Mouse (Mus musculus) olfactory bulb, adult 2 months (tissue): Measurements from ENCODE around the gene Tesk2. TPM values are rescaled to one million over a fixed set of nuclear protein-coding genes. Genes with fewer than 3 reads are reported as not detected.
"Not testable (repeated sequence)": the region's sequence is repeated elsewhere in the genome, so short reads cannot be mapped to it uniquely, and the experiment has no call there.

Source experiments
- H3K27ac ChIP-seq: fragments of 200-500 bp; 2 replicates; pipeline ENCODE4 v1.5.1; 2012; ENCODE audit warnings: low read depth, low read length; ENCODE audit not compliant: insufficient read depth
- H3K4me1 ChIP-seq: fragments of 200-500 bp; 2 replicates; pipeline ENCODE4 v1.6.1; 2012; ENCODE audit warnings: low read length; ENCODE audit not compliant: control insufficient read depth, insufficient read depth
- H3K4me3 ChIP-seq: fragments of 200-500 bp; 2 replicates; pipeline ENCODE4 v1.5.1; 2012; ENCODE audit warnings: mild to moderate bottlenecking, low read depth, low read length, moderate library complexity; ENCODE audit not compliant: insufficient read depth
- CTCF ChIP-seq: fragments of 200-500 bp; IDR thresholded peaks from 2 replicates; pipeline ENCODE4 v1.5.1; 2012; ENCODE audit warnings: low read depth, mild to moderate bottlenecking, low read length, moderate library complexity; ENCODE audit not compliant: insufficient read depth
- POLR2A ChIP-seq: fragments of 200-500 bp; IDR thresholded peaks from 2 replicates; pipeline ENCODE4 v1.6.1; 2012; ENCODE audit warnings: mild to moderate bottlenecking, low read depth, low read length, moderate library complexity; ENCODE audit not compliant: insufficient read depth
- WGBS: fragments of 180-500 bp; shearing (Covaris S2); methylation state at CpG from one replicate; pipeline ENCODE4 v1.1.7; 2018; 5-methylcytosine and 5-hydroxymethylcytosine counted together
- polyA plus RNA-seq: library from polyadenylated mRNA; stranded (reverse); fragments of >200 nt; gene quantifications from 2 replicates; pipeline ENCODE4 v1.2.4, GENCODE M21; 2012; ENCODE audit warnings: low replicate concordance; ENCODE audit not compliant: missing spikeins, insufficient read depth, insufficient read length

Gene Tesk2
- polyA plus RNA-seq, 1 experiment = not detected

DNA sequence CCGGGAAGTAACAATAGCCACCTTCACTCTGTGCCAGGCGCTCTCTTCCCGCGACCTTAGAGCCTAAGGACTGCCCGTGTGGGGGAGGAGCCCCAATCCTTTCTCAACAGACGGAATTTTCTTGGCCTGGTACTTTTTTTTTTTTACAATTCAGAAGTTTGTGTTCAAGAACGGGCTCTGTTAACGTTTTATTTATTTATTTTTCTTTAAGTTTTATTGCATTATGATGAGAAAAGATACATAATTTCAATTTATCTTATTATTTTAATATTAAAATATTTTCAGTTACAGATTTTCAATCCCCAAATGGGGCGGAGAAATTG lies 100.9 kb downstream of the Tesk2 start, which contains the start of gene Hpdl:
Gene Hpdl (minus strand): TSS at position 14 of the 323 bp plus-strand sequence.
- no peak within 1 kb of the TSS for H3K27ac ChIP-seq
- peaks cover 12% of the 10 kb centered on the region for H3K4me1 ChIP-seq
- no peak for TF ChIP-seq POLR2A
- no peak for TF ChIP-seq CTCF
- peak within 1 kb of the TSS; percentile 51 for H3K4me3 ChIP-seq
- 17% methylated on average over 9 of the region's 9 CpGs for WGBS

DNA sequence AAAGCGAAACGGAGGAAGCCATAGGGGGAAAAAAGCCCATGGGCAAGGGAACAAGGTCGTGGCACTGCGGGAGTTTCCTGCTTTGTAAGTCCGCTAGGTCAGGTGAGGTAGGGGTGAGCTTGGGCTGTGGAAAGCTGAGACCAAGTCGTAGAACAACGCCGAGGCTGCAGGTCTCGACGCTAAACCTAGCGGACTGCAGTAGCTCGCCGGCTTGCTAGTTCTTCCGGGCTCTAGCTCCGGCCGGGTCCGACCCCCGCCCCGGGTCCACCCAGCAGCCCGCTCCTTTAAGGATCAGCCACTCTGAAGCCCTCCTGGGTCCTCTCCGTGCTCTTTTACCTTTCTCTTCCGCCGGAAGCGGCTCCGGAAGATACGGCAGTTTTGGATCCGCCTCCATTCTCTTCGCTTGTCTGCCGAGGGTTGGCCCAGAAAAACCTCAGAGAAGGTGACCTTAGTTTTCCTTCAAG lies 103.8 kb downstream of the Tesk2 start:
- 1% methylated on average over 29 of the region's 29 CpGs for whole genome bisulfite sequencing
- Histone ChIP-seq H3K27ac (peak overlapping the region; percentile 89), H3K4me3 (peak overlapping the region; percentile 60), H3K4me1 (peaks cover 13% of the 10 kb centered on the region)
- TF ChIP-seq POLR2A (peak; percentile 78), CTCF (no peak)

DNA sequence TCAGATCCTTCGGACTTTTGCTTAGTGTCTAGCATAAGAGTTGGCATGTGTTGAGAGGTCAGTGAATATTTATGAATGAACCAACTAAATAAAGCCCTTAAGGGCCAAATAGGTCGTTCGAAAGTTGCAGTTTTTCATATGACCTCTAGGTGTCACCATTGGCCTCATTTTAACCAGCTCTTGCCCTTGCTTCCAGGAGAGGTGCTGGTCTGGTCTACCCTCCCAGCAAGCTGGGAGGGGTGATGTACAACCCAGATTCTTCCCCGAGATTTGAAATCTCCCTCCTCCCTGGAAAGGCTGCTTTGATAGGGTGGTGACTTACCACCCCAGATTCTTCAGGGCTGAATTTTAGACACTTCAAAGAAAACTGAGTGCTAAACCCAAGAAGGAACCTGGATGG lies 107.1 kb downstream of the Tesk2 start:
- Histone ChIP-seq H3K4me3 (no peak overlapping the region), H3K4me1 (peaks cover 14% of the 10 kb centered on the region), H3K27ac (no peak overlapping the region)
- TF ChIP-seq CTCF (no peak), POLR2A (no peak)
- WGBS = 0% methylated on average over 4 of the region's 4 CpGs

DNA sequence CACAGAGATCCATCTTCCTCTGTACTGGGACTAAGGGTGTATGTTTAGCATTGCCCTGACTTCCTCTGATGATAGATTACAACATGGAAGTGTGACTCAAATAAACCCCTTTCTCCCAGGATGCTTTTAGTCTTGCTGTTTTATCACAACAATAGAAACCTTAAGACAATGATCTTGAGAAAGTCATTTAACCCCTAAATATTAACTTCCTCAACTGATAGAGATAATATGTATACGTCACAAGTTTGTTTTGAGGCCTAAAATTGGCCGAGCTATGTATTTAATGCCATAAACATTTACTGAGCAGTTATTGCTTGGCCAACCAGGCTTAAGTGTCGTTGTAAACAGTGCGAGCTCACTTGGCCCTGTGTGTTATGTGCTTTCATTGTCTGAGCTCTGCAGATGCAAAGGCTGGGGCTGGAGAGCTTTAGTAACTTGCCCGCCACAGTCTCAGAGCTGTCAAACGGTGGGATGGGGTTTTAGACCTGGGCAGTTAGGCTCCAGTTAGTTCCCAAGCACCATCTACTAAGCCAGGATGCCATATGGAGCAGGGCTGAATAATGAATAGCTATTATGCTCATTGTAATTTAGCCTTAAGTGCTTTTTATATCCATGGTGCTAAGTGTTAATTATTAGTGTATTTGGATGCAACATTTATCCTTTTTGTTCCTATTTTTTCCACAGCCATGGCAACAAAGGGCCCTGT lies 108.8 kb downstream of the Tesk2 start:
- no peak overlapping the region for H3K4me3 ChIP-seq
- 25% methylated on average over 6 of the region's 6 CpGs for WGBS
- H3K4me1 ChIP-seq = peaks cover 14% of the 10 kb centered on the region
- H3K27ac ChIP-seq = peak overlapping the region; percentile 93
- TF ChIP-seq POLR2A (no peak), CTCF (no peak)

DNA sequence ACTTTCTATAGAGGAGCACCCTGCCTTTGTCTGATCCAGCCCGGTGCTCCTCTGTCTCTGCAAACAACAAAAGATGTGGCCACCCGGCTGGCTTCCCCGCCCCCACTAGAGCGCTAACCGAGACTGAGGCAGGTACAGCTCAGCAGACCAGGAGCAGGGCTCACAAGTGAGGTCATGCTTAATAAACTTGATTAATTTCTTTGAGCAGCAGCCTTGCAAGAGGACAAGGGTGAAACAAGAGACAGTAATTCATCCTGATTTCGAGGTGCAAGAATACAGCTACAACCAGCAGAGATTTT lies 109.3 kb downstream of the Tesk2 start:
- Histone ChIP-seq H3K4me3 (no peak overlapping the region), H3K27ac (peak overlapping the region; percentile 93), H3K4me1 (peaks cover 14% of the 10 kb centered on the region)
- WGBS = 10% methylated on average over 6 of the region's 6 CpGs
- TF ChIP-seq CTCF (no peak), POLR2A (no peak)

DNA sequence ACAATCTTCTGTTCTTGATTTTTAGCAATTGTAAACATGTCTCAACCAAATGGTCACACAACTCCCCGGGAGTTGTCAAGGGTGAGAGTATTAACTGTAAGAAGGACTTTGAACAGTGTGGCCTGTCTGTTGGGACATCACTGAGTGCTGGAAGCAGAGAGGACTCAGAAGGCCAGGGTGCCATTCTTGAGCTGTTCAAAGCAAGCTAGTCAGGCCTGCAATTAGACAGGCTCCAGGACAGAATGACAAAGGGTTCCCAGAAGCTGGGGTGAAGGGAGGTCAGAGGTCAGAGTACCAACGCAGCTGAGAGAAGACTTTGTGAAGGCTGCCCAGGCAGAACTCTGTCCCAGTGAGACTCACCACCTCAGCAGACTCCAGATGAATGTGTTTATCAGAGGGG lies 118.3 kb downstream of the Tesk2 start:
- no peak overlapping the region for H3K27ac ChIP-seq
- TF ChIP-seq CTCF (no peak), POLR2A (no peak)
- H3K4me3 ChIP-seq = no peak overlapping the region
- H3K4me1 ChIP-seq = no peaks in the 10 kb centered on the region
- WGBS = 46% methylated on average over 2 of the region's 2 CpGs

DNA sequence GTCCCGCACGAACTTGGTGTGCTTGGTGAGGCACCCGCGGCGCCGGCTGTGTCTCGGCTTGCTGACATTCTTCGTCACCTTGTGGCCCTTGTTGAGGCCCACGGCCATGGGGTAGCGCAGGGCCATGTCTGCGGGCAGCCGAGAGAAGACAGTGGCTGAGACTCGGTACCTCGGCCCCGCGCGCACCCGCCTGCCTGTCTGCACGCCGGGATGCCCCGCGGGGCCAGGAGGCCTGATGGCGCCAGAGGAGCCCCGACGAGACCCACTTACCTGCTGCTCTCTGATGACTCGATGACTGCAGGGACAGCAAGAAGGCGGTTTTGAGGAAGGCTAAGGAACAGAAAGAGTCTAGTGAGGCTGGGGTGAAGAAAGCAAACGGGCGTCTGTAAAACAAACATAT lies 119.3 kb downstream of the Tesk2 start:
- 35% methylated on average over 24 of the region's 29 CpGs for WGBS
- H3K4me3 ChIP-seq, H3K27ac ChIP-seq: not testable (repeated sequence)

DNA sequence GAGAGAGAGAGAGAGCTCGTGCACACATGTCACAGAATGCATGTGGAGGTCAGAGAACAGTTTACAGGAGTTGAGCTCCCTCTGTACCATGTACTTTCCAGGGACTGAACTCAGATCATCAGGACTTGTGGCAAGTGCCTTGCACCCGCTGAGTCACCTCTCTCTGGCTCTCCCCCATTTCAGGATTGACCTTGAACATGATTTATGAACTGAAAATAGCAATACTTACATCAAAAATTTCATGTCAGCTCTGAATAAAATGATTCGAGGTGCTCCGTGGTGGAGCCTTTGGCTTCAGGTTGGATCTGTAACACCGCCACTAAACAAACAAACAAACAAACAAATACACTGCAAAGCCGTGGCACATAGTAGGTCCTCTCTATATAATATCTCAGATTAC lies 120.1 kb downstream of the Tesk2 start:
- Histone ChIP-seq H3K4me1 (no peaks in the 10 kb centered on the region), H3K4me3 (no peak overlapping the region), H3K27ac (no peak overlapping the region)
- WGBS = 89% methylated on average over 6 of the region's 6 CpGs
- TF ChIP-seq CTCF (no peak), POLR2A (no peak)

More for the DNA sequence above, 119.3 kb downstream of the Tesk2 start:
- H3K4me1 ChIP-seq = not testable (repeated sequence)

DNA sequence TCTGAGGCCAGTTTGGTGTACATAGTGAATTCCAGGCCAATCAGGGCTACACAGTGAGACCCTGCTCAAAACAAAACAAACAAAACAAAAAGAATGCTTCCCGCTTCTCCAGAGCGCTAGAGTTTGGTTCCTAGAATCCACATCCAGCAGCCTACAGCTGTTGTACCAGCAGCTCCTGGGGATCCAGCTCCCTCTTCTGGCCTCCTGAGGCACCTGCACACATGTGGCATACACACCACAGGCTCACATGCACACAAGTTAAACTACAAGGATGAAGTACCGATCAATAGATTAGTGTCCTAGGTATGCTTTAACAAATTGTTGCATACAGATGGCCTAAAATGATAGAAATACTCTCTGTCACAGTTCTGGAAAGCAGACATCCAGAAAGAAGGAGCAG lies 123.6 kb downstream of the Tesk2 start:
- no peak for TF ChIP-seq CTCF
- no peak for TF ChIP-seq POLR2A
- Histone ChIP-seq H3K4me1 (no peaks in the 10 kb centered on the region), H3K4me3 (no peak overlapping the region), H3K27ac (no peak overlapping the region)
- 98% methylated on average over 3 of the region's 3 CpGs for WGBS

DNA sequence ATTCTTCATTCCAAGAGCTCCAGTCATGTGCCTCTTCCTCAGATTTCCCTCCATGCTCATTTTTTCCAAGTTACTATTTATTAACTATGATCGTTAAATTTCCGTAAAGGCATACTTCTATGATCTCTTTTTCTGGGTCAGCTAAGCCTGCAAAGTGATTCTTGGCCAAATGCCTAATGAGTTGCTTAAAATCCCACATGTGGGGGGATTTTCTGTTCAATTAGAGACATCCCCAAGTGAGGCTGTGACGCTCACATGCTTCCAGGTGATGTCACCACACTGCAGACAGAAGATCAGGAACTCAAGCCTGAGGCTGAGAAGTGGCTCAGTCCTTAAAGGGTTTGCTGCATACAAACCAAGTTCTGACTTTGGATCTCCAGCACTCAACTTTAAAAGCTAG lies 129.2 kb downstream of the Tesk2 start:
- Histone ChIP-seq H3K4me1 (peaks cover 3% of the 10 kb centered on the region; the same call in 1 of the 2 replicates), H3K4me3 (no peak overlapping the region), H3K27ac (no peak overlapping the region)
- WGBS = 70% methylated on average over 3 of the region's 3 CpGs
- no peak for TF ChIP-seq POLR2A
- TF ChIP-seq CTCF = no peak
